Mouse (Mus musculus): ENCODE data around the gene Mgea5.

The Mgea5 gene

GRCm38 (mm10) chr19:45796061-45796556 is 12.5 kb upstream of the Mgea5 start:
- no peak for DNase-seq (ENCODE audit: low spot score in 2 of 2)

DNA sequence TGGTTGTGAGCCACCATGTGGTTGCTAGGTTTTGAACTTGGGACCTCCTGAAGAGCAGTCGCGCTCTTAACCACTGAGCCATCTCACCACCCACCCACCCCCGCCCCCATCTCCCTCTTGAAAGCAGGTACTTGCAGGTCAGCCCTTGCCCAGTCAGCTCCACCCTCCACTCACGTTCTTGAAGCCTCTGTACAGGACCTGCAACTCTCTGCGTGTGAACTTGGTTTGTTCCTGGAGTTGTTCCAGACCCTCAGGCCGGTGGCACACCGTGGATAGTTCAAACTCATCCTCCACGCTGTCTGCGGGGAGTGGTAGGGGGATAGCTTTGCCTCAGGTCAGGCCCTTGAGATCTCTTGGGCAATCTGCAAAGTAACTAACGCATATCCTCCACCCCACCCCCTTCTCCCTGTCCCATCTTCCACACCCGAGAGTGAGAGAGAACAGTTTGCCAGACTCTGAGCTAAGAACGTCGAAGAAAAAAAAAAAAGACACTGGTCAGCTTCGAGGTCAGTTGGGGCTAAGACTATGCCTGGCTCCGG is 11.8 kb upstream of the Mgea5 start:
- no peak for DNase-seq (ENCODE audit: low spot score in 2 of 2)

GRCm38 (mm10) chr19:45794718-45795117 is 11.1 kb upstream of the Mgea5 start:
- DNase-seq (ENCODE audit: low spot score in 2 of 2), result no peak

DNA sequence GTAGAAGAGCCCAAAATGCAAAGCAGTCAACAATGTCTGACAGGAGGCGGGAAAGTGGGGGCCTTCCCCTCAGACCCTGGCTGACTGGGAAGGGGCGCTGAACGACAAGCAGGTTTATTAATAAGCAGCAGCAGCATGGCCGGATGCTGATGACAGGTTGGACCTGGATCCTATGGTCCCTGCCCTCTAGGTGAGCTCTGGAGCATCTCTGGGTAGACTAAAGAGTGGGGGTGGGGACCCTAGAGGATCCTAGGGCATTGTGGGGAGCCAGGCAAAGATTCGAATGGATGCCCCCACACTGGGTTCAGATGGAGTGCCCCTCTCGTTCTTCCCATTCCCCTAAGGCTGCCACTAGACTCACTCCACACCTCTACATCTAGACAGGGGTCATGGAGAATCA is 8.8 kb upstream of the Mgea5 start:
- DNase-seq (ENCODE audit: low spot score in 2 of 2), result no peak

DNA sequence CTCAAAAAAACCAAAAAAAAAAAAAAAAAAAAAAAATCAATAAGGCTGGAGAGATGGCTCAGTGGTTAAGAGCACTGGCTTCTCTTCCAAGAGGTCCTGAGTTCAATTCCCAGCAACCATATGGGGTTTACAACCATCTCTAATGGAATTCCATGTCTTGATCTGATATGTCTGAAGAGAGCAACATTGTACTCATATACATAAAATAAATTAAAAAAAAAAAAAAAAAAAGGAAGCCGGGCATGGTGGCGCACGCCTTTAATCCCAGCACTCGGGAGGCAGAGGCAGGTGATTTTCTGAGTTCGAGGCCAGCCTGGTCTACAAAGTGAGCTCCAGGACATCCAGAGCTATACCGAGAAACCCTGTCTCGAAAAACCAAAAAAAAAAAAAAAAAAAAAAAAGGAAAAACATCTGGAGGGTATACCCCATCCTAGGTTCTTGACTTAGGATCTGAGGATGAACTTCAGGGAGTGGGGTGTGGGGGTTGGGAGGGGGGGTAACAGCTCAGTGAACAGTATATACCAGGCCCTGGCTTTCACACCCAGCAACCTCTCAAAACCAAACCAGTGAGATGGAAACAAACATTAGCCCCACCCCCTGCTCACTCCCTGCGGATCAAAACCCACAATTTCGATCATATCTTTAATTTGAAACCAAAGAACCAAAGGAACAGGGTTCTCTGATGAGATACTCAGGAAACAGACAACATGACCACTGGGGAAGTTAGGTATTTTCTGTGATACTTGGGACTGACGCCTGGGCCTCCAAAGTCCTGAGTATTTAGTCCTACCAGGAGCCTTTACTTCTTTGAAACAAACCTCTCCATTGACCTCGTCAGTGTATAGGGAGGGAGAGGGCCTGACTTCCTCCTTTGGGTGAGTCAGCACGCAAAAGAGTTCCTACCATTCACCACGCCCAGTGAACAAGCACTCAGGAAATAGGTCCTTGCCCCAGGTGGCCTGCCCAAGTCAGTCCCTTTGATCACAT is 6.5 kb upstream of the Mgea5 start:
- DNase-seq (ENCODE audit: low spot score in 2 of 2), result peak in 1 of 2 experiments; percentile 32

GRCm38 (mm10) chr19:45789365-45789764 is 5.7 kb upstream of the Mgea5 start:
- DNase-seq (ENCODE audit: low spot score in 2 of 2), result no peak

- no peak for DNase-seq (ENCODE audit: low spot score in 2 of 2)
Measured at GRCm38 (mm10) chr19:45788337-45788736, 4.7 kb upstream of the Mgea5 start.

- no peak for DNase-seq (ENCODE audit: low spot score in 2 of 2)
Measured at GRCm38 (mm10) chr19:45787450-45787849, 3.8 kb upstream of the Mgea5 start.

DNA sequence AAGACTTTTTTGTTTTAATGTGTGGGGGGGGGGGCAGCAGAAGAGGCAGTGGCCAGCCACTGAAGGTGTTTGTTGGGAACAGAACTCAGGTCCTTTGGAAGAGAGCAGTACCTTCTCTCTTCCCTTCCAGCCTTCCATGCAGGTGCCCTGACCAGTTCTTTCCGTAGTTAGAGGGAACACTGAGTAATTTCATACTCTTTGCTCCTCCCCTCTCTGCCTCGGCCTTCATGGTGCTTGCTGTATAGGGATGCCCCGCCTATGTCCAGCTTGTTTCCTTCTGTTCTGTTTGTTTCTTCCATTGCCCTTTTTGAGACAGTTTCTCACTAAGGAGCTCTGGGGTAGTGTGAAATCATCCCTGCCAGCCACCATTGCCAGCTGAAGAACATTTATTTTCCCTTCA is 1.8 kb upstream of the Mgea5 start:
- DNase-seq (ENCODE audit: low spot score in 2 of 2), result no peak

GRCm38 (mm10) chr19:45783933-45784576 is 418 bp upstream of the Mgea5 start:
- no peak for DNase-seq (ENCODE audit: low spot score in 2 of 2)

DNA sequence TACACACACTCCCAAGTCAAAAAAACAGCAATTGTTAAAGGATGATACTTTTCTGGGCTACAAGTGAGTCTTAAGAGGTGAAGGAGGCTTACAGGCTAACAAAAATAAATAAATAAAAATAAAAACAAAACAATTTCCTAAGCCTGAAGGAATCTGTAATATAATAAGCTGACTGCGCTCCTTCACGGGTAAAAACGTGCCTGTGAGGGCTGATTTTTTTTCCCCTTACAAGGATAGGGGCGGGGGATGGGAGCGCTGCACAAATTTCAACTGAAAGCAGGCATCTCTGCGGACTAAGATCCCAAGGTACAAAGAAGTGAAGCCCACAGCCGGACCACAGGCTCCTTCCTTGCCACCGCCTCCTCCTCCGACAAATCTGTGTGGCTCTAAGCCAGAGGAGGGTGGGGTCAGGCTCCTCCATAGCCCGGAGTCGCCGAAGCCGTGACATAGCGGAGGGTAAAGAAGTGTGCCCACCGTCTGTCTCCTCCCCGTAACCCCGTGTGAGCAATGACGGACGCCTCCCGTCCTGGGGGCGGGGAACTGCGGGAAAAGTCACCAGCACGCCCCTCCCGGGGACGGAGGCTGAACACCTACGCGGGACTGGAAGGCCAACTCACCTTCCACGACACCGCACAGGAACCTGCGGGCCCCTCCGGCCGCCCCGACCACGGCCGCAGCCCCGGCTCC is 1.2 kb downstream of the Mgea5 start:
- peak; percentile 66 to 77 for DNase-seq (ENCODE audit: low spot score in 2 of 2)

DNA sequence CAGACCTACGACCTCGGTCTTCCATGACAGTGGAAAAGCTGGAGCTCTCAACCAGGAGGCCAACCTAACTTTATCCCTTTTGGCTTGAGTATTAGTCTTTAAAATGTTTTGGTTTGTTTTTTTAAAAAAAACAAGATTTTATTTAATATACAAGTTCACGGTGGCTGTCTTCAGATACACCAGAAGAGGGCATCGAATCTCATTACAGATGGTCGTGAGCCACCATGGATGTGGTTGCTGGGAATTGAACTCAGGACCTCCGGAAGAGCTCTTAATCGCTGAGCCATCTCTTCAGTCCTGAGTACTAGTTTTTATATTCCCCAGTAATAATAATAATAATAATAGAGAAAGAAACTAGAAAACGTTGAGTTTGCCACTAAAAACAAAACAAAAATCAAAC is 2.0 kb downstream of the Mgea5 start:
- no peak for DNase-seq (ENCODE audit: low spot score in 2 of 2)

- DNase-seq (ENCODE audit: low spot score in 2 of 2), result no peak
Measured at GRCm38 (mm10) chr19:45780350-45780915, 3.2 kb downstream of the Mgea5 start.

GRCm38 (mm10) chr19:45775486-45775885 is 8.2 kb downstream of the Mgea5 start:
- no peak for DNase-seq (ENCODE audit: low spot score in 2 of 2)

DNA sequence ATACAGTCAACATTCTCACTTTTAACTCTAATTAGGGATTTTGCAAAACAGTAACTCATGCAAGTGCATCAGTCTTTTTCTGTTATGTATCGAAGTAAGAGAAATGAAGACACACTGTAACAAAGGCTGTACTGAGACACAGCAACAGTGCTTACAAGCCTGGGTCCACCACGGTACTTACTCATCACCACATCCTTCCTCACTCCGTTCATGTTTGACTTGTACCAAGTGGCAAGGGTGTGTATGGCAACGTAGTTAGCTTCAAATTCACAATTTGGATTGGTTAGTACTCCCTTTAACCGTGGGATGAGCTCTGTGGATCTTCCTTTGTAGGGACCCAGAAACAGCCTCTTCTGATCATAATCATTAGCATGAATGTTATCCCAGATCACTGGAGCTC is 12.1 kb downstream of the Mgea5 start:
- no peak for DNase-seq (ENCODE audit: low spot score in 2 of 2)

GRCm38 (mm10) chr19:45760810-45761209 is 22.8 kb downstream of the Mgea5 start:
- no peak for DNase-seq (ENCODE audit: low spot score in 2 of 2)

- no peak for DNase-seq (ENCODE audit: low spot score in 2 of 2)
Measured at GRCm38 (mm10) chr19:45758671-45759070, 25.0 kb downstream of the Mgea5 start.

GRCm38 (mm10) chr19:45753551-45753950 is 30.1 kb downstream of the Mgea5 start:
- DNase-seq (ENCODE audit: low spot score in 2 of 2), result no peak

DNA sequence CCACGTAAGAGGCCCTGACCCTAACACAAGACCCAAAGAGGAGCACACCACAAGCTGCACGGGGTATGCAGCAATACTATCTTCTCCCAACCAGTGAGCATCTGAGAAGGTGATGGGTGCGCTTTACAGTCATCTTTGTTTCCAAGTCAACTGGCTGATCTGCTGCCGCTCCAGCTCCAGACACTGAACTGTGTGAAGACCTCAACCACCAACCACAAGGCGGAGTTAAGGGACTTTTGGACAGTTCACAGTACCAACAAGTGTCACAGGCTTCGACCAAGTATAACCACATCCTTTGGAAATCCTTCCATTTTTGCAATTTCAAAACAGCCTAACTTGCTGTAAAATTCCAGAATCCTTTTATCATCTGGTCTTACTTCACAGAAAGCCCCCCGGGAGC is 31.8 kb downstream of the Mgea5 start:
- no peak for DNase-seq (ENCODE audit: low spot score in 2 of 2)

DNA sequence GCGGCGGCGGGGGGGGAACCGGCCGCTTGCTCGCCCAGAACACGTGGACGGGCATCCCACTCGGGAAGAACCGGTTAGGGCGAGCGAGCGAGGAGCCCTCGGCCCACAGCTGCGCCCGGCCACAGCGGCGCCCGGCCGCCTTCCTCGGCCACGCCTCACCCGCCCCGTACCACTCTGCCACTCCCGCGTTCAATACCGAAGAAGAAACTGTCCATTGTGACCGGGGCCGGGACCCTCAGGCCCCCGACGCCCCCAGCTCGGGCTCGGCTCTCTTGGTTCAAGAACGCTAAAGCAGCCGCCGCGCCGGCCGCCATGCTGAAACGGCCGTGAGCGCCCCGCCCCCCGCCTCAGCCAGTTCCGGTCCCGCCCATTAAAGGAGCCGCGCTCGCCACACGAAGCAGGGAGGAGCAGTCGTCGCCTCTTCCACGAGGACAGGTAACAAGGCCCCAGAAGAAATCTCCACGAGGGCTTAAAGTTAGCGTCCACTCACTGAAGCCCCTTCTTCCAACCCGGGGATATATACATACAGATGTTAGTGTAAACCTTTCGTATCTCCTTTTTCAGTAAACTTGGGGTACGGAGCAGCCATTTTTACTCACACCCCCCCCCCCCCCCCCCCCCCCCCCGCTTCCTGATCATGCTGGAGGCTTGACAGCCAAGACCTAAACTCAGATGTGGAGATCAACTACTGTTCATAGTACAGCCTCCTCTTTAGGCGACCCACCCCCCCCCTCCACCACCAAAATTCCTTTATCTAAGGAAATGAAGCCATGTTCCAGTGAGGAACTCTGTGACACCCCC is 34.2 kb downstream of the Mgea5 start, which contains the start of gene Npm3:
TSS of gene Npm3 (minus strand) at position 349 of the 801 bp plus-strand sequence.
- DNase-seq (ENCODE audit: low spot score in 2 of 2), result peak; percentile 82 to 83
